Mouse (Mus musculus): ENCODE measurements around the gene Ube2e2.

DNA sequence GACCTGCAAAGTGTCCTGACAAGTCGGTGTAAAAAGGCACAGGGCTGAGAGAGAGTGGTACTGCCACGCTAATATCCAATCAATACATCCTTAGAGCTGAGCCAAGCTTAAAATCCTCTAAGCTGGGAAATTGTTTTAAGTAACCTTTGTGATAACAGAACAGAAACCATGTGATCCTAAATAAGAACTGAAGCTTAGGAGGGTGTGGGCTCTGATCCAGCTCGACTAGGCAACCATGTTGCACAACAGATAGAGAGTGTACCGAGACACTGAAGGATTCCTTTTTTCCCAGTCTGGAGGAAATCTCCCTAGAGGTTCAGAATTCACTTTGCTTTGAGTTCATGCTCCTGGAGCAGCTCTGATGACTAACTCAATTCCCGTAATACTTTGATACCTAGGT, 4.5 kb downstream of the Ube2e2 start:
- TF ChIP-seq TCF12 (IDR thresholded peaks at IDR 0.05; ENCODE audit: insufficient read depth, poor library complexity, severe bottlenecking) (no peak), POLR2A (IDR thresholded peaks at IDR 0.05; ENCODE audit: insufficient read length, low read depth) (no peak), MYOD1 (IDR thresholded peaks at IDR 0.05; ENCODE audit: control insufficient read depth in 1 of 3, insufficient read length in 2 of 3, low read depth in 2 of 3) (no peak), POLR2AphosphoS2 (IDR thresholded peaks at IDR 0.05; ENCODE audit: insufficient read length, low read depth) (no peak), CEBPB (IDR thresholded peaks at IDR 0.05; ENCODE audit: insufficient read depth, poor library complexity, severe bottlenecking) (no peak), E2F4 (IDR thresholded peaks at IDR 0.05; ENCODE audit: insufficient read depth) (no peak), SRF (IDR thresholded peaks at IDR 0.05; ENCODE audit: control insufficient read depth, insufficient read length, low read depth) (no peak)
